Mouse (Mus musculus) cerebellum, adult 11-12 months (tissue): ENCODE measurements at regions not wholly inside any gene's neighbourhood (a gene's known extent, or its start where the extent isn't known, plus 50 kb on each side); places are given as distances from the start of the nearest gene placed in this dataset.

Experiments used
- DNase-seq: peaks from one replicate; pipeline ENCODE4 v3.0.0; 2022

- peak; percentile 16 for DNase-seq
Observed at GRCm38 (mm10) chr8:115626396-115627136, 81.0 kb downstream of the Maf start.

- peak; percentile 21 for DNase-seq
Observed at GRCm38 (mm10) chr8:115625072-115625471, 82.5 kb downstream of the Maf start.

DNA sequence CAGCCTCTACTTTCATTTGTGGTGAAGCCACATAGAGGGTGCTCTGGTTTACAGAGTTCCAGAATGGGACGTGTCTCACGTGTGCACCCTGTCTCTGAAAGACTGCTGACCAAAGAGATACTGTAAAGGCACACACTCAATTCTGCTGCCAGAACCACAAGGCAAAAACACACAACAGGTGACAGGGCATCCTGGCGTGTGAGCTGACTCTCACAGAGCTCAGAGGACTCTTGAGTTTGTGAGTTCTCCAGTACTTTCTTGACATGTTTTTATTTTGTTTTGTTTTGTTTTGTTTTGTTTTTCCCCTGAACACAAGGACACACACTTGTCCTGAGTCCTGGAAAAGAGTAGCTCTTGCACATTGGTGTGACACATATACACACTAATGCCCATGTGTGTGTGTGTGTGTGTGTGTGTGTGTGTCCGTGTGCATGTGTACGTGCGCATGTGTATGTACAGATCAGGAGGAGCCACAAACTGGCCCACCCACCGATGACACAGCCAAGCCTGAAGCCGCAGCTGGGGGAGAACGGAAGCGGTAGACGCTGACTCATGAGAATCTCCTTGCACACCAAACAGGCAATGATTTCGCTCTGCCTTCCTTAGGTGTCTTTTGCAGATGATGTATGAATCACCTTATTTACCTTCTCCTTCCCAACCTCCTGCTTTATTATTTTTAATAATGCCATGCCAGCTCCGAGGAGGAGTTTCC is 89.4 kb downstream of the Maf start:
- no peak for DNase-seq

DNA sequence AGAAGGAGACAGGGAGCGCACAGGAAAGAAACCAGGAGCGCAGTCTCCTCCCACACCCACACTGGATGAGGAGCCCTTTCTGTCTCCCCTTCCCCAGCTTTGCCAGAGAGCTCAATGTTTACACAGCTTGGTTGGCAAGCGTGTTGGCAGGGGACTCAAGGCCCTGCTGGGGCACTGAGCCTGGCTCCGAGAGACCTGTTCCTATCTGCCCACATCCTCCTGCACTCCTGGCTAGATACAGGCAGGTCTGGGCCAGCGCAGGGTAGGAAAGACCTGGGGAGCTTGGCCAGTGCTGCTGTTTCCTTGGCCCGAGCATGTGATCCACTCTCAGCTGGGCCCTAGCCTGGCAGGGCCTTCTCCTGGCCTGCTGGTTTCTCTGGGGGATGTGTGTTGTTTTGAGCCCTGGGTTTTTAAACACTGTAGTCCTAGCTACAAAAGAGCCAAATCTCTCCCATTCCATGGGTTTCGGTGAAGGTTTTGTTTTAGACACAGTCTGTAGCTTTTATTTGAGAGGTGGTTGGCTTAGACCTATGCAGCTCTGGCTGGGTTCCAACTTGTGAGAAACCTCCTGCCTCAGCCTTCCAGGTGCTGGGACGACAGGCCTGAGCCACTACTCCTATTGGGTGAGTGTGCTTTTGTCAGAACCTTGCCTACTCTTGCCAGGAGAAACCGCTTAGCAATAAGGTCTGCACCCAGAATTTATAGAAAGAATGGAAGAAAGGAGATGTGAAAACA is 90.6 kb downstream of the Maf start:
- peak; percentile 91 for DNase-seq

- DNase-seq = no peak
Observed at GRCm38 (mm10) chr8:115613946-115614584, 93.5 kb downstream of the Maf start.

DNA sequence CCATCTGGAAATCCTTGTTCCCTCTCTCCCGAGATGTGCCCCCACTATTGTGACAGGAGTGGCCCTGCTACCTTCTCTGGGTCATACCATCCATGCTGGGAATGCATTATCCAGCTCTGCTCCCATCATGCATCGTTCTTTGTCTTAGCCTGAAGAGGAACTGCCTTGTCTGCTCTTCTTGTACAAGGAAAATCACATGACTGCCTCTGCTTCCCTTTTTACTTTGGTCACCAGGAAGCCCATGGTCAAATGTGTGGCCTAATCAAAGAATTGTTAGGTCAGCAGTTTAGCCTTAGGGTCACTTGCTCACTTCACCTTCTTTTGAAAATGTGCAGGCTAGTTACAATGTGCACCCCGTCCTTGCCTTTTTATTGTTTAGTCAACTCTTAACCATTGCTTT is 95.5 kb downstream of the Maf start:
- no peak for DNase-seq

GRCm38 (mm10) chr8:115599771-115600170 is 107.8 kb downstream of the Maf start:
- no peak for DNase-seq

- peak; percentile 49 for DNase-seq
Observed at GRCm38 (mm10) chr8:115597226-115597953, 110.2 kb downstream of the Maf start.

- no peak for DNase-seq
Observed at GRCm38 (mm10) chr8:115589721-115590120, 117.9 kb downstream of the Maf start.

- DNase-seq = no peak
Observed at GRCm38 (mm10) chr8:115589076-115589475, 118.5 kb downstream of the Maf start.

DNA sequence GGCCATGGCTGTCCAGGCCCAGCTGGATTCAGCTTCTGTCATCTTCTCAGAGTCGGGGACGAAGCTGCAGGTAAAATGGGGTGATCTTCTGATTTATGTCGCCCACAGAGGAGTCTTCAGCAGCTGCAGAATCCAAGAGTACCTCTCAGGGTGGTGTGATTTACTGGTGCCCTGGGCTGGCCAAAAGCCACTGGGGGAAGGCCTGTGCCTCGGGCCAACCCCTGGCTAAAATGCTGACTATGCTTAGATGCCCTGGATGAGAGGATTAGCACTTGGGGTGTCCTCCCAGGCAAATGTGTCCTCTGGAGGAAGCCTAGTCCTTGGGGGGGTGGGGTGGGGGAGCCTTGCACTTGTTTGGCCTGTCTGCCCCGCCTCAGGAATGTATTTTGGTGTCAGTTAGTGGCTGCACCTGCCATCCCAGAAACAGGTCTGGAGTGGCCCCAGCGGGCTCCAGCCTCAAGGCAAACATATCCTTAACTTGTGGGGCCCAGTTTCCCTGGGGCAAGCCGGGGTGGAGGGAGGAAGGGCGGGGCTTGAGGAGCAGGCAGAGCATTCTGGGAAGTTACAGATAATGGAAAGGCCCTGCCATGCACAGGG is 123.2 kb downstream of the Maf start:
- DNase-seq = no peak

- DNase-seq = no peak
Observed at GRCm38 (mm10) chr8:115583221-115583620, 124.4 kb downstream of the Maf start.

DNA sequence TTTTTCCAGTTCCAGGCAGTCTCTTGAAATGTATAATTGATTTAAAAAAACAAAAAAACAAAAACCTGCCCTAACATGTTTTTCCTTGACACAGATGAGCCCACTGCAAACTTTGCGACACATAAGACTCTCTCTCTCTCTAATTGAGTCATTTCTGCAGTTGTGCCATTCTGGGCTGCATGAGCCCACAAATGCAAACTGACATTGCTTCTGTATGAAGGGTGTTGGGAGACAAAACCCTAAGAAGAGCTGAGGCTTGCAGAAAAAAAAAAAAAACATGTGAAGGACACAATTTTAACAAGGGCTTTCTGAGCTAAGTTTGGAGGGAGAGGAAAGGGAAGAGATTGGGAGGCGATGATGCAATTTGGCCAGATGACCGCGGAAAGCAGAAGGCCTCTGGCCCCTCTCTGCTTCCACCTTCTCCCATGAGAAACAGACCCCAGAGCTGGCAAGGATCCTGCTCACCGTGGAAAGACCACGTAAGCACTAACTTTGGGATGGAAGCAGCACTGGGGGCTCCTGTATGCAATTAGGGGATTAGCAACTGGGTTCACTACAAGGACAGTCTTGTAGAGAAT is 125.6 kb downstream of the Maf start:
- no peak for DNase-seq

DNA sequence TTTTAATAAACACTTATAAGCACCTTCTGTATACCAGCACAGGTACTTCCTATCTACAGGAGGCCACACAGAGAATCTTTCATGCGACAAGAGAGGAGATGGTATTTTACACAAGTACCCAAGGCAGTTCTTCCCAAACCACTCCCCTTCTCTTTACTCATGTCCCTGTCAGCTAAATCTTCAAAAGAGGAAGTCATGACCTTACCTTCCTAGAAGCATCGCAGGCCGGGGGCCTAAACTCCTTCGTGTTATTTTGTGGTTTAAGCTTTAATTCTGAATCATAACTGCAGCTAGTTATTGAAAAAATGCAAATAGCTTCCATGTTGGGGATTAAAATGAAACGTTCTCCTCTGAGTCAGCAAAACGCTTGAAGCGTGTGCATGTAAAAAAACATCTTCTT is 139.2 kb downstream of the Maf start:
- no peak for DNase-seq

- no peak for DNase-seq
Observed at GRCm38 (mm10) chr8:115565768-115566167, 141.8 kb downstream of the Maf start.

DNA sequence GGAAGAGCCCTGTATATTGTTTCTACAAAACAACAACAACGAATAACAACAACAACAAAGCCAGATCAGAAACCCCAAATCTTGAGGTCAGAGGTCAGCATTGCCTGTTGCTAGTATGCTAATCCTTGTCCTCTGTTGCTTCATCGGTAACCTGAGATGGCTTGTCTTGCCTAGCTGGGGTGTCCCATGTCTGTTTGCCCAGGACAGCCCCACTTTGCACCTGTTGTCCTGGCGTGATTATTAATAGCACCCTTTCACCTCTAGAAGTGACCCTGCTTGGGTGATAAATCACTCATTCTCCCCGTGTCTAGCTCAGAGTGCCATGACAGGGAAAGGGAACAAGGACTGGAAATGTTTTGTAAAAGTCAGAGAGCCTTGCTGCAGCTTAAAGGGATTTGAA is 145.2 kb downstream of the Maf start:
- no peak for DNase-seq

DNA sequence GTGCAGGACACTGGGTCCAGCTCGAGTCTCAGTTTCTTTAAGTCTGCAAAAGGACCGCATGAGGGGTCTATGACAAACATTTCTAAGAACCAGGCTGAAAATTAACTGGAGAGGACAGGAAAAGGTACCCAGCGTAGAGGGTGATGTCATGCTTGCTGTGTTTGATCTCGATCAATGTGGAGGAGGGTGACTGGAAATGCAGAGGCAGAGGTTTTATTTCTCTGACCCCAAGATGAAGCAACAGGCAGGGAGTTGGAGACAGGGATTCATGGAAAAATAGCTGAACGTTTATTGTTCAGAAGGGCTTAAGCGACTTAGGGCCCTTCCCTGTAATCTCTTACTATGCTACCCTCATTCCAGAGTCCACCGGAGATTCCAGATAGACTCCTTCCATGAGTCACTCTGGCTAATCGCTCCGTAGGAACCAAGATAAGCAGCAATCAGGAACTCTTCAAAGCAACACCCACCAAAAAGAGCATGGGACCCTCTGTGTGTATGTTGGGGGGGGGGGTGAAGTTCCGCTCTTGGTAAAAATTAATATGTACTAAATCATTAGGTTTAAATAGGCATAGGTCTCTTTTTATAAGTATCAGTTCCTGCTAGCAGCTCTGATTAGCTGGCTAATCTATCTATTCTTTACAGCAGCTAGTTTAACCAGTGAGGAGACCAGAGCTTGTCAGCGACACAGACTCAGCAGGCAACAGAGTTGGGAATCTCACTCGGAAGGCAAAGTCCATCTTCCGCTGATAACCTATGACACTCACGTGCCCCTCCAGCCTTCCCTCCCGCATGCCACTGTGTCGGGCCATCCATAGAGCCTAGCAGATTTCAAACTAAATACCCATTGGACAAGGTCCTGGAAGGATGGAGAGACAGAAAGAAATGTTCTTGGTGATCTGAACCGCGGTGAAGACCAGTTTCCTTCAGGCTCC is 146.3 kb downstream of the Maf start:
- DNase-seq = no peak

GRCm38 (mm10) chr8:115555452-115555851 is 152.1 kb downstream of the Maf start:
- no peak for DNase-seq

- no peak for DNase-seq
Observed at GRCm38 (mm10) chr8:115554185-115554584, 153.4 kb downstream of the Maf start.

DNA sequence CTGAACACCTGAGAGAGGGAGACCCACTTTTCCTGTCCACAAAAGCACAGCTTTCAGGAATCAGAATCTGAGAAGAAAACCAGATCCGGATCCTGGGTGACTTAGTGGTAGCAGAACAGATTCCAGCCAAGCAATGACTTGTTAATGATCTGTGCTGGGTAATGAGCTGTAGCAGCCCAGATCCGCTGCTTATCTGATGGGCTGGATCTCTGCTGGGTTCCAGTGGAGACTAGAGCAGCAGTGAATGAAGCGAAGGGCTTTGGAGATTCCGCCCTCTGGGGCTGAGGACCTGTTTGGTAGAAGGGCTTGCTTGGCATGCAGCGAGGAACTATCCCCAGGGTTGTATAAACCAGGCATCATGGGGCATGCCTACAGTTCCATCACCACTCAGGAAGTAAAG is 156.3 kb downstream of the Maf start:
- no peak for DNase-seq

DNA sequence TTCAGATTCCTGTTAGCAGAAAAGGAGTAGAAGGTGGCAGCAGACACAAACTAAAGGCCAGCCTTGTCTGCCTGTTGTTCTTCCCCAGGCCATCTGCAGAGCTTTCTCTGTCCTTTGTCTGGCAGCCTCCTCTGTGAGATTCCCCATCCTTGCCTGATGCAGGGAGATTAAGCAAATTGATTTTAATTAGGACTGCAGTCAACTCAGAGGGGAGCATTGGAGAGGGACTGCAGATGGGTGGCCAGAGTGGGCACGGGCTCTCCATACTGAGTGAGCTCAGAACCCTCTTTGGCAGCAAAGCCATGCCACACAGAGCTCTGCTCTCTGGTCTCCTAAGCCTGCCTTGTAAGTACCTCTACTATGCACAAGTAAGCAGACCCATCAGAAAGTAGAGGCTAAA is 158.5 kb downstream of the Maf start:
- no peak for DNase-seq
